Mouse (Mus musculus): ENCODE results near the gene Ypel3.

DNA sequence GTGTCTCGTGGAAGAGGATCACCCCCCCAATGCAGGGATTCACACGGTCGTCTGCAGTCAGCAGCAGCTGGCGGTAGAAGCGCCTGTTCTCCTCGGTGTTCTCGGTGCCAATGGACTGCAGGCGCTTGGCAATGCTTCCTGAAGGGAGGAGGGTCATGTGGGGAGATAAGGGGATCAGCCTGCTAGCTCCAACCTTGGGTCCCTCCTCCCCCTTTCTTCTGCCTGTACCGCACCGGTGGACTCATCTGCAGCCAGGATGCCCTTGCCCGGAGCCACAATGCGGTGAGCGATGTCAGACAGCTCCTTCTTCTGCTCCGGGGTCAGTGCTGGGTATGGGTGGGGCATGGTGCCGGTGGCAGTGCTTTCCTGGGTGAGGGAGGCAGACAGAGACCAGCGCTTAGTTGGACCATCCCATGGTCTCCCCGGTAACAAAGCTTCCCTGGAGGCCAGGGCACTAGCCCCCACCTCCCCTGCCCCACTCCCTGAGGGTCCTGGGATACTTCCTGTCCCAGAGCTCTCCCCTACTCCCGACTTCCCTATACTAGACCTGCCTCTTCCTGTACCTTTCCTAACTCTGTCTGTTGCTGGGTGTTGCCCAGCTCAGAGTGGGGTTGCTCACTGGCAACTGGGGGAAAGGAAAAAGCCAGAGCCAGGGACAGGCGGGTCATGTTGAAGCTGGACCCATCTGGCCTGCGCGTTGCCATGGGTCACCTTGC is 20.8 kb downstream of the Ypel3 start, which contains the start of gene Fam57b:
- TF ChIP-seq CTCF (IDR thresholded peaks at IDR 0.05; ENCODE audit: control insufficient read depth, insufficient read depth, insufficient replicate concordance, low read depth, low read length) (no peak), POLR2A (IDR thresholded peaks at IDR 0.05; ENCODE audit: control insufficient read depth, low read depth, low read length) (peak; percentile 40; the same call in 1 of the 2 replicates)

Measured in testis, adult 2 months (tissue).